Mouse (Mus musculus) ovary, adult 10 weeks (tissue): ENCODE results near the gene Mrgprb8. TPM values are rescaled to one million over a fixed set of nuclear protein-coding genes. Genes with fewer than 3 reads are reported as not detected.

Experiments
- polyA plus RNA-seq: library from polyadenylated mRNA; stranded (reverse); fragments of 350-450 nt; fragmentation: Illumina TruSeq; extraction: RNeasy Lipid Tissue Mini Kit (QIAGEN cat#74804); gene quantifications from one replicate; pipeline ENCODE4 v1.2.3, GENCODE M21; 2014

The Mrgprb8 gene
- not detected for polyA plus RNA-seq

GRCm38 (mm10) chr7:48388226-48388625 lies at the start of gene Mrgprb8:
Gene Mrgprb8 (plus strand): TSS chr7:48388526.

Other genes with a start within 250 kb of the Mrgprb8 start
- gene Mrgprb5, start 219.5 kb upstream of the Mrgprb8 start, polyA plus RNA-seq, result not detected
- not detected for gene Mrgprb4, start 189.2 kb upstream of the Mrgprb8 start, polyA plus RNA-seq
- gene Mrgprb1, start 67.8 kb downstream of the Mrgprb8 start, polyA plus RNA-seq, result 1.1 TPM
- 0.29 TPM for gene Mrgprx2, start 110.8 kb downstream of the Mrgprb8 start, polyA plus RNA-seq
- 1.1 TPM for gene Mrgprb2, start 169.6 kb downstream of the Mrgprb8 start, polyA plus RNA-seq